Mouse (Mus musculus): Measurements from ENCODE around the gene Mfsd5. TPM values are rescaled to one million over a fixed set of nuclear protein-coding genes. Genes with fewer than 3 reads are reported as not detected.

The Mfsd5 gene
- polyA plus RNA-seq, 1 experiment from 2014 or later = 72.7 TPM

- no peaks in the 10 kb centered on the region for H3K9me3 ChIP-seq (ENCODE audit: low read length)
- TF ChIP-seq CTCF (IDR thresholded peaks at IDR 0.05) (no peak), EP300 (IDR thresholded peaks at IDR 0.05) (no peak)
- peak overlapping the region; percentile 72 for H3K4me2 ChIP-seq (replicated peaks; ENCODE audit: low read depth, low read length)
- H3K4me3 ChIP-seq (ENCODE audit: low read depth, low read length) = peak overlapping the region; percentile 67; the same call in 1 of the 2 replicates
- H3K27ac ChIP-seq (ENCODE audit: low read length) = peak overlapping the region; percentile 99
- no peaks in the 10 kb centered on the region for H3K27me3 ChIP-seq (replicated peaks; ENCODE audit: insufficient read depth, low read length)
- 44% methylated on average over 12 of the region's 12 CpGs for WGBS
- peaks cover 31% of the 10 kb centered on the region for H3K4me1 ChIP-seq (ENCODE audit: insufficient read depth, low read depth, low read length)
- ATAC-seq (no peak), DNase-seq (ENCODE audit: low spot score) (no peak)
- H3K36me3 ChIP-seq (ENCODE audit: insufficient read depth, low read length) = peaks cover 15% of the 10 kb centered on the region; the same call in 1 of the 2 replicates
- 0 out of 2 replicates have a peak overlapping the region, but pooled peaks have one; percentile 9 for H3K9ac ChIP-seq (replicated peaks; ENCODE audit: low read depth)
These were observed 36.6 kb upstream of the Mfsd5 start for GRCm38 (mm10) chr15:102242404-102243228.

- H3K36me3 ChIP-seq (ENCODE audit: insufficient read depth, low read length) = peaks cover 13% of the 10 kb centered on the region; the same call in 1 of the 2 replicates
- H3K4me2 ChIP-seq (replicated peaks; ENCODE audit: low read depth, low read length) = peak overlapping the region; percentile 72
- 8% methylated on average over 21 of the region's 22 CpGs for WGBS
- TF ChIP-seq CTCF (IDR thresholded peaks at IDR 0.05) (peak; percentile 25), EP300 (IDR thresholded peaks at IDR 0.05) (peak; percentile 81)
- H3K9ac ChIP-seq (replicated peaks; ENCODE audit: low read depth) = peak overlapping the region; percentile 70
- peaks cover 33% of the 10 kb centered on the region for H3K4me1 ChIP-seq (ENCODE audit: insufficient read depth, low read depth, low read length)
- peak overlapping the region; percentile 67 for H3K4me3 ChIP-seq (ENCODE audit: low read depth, low read length)
- peak overlapping the region; percentile 99 for H3K27ac ChIP-seq (ENCODE audit: low read length)
- H3K27me3 ChIP-seq (replicated peaks; ENCODE audit: insufficient read depth, low read length) = no peaks in the 10 kb centered on the region
- DNase-seq (ENCODE audit: low spot score) (peak; percentile 92), ATAC-seq (peak; percentile 34)
- H3K9me3 ChIP-seq (ENCODE audit: low read length) = no peaks in the 10 kb centered on the region
These were observed 35.7 kb upstream of the Mfsd5 start for GRCm38 (mm10) chr15:102243229-102244190.

DNA sequence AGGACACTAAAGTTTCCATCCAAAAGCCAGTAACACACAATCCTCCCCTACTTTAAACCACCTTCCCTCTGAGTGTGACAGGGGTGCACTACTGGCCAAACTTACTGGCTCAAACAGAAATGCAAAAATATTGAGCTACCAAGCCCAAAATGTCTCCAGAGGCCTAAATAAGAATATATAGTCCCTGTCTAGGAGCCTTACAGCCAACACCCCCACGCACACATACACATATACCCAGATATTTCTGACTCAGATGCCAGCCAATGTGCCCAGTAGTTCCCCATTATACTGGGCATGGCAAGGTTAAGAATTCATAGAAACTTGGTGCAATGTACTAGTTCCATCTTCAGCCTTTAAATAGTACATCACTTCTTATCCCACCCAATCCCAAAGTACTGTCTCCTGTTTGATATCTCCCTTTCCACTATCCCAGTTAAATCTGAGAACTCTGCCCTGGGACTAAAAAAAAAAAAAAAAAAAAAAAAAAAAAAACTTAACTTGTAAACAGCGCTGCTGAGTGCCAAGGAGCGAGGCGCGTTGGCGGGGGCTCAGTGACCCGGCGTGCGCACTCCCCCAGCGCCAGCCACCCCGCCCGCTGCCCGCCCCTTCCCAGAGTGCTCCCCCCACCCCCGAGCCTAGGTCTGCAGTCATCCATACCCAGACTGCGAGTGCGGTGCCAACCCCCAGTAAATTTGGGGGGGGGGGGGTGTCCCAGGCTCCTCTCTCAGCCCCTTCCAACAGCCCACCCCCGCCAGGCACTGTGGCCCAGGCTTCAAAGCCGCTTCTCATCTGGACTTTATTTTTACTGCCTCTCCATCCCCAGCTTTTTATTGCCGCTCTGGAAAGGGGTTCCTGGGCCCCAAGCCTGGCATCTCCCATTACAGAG, 34.7 kb upstream of the Mfsd5 start:
- DNase-seq (ENCODE audit: low spot score) (no peak), ATAC-seq (no peak)
- Histone ChIP-seq H3K4me2 (replicated peaks; ENCODE audit: low read depth, low read length) (peak overlapping the region; percentile 72), H3K9me3 (ENCODE audit: low read length) (no peaks in the 10 kb centered on the region), H3K4me3 (ENCODE audit: low read depth, low read length) (peak overlapping the region; percentile 67), H3K27ac (ENCODE audit: low read length) (peak overlapping the region; percentile 99), H3K27me3 (replicated peaks; ENCODE audit: insufficient read depth, low read length) (no peaks in the 10 kb centered on the region), H3K4me1 (ENCODE audit: insufficient read depth, low read depth, low read length) (peaks cover 37% of the 10 kb centered on the region), H3K9ac (replicated peaks; ENCODE audit: low read depth) (peak overlapping the region; percentile 70), H3K36me3 (ENCODE audit: insufficient read depth, low read length) (peaks cover 6% of the 10 kb centered on the region; the same call in 1 of the 2 replicates)
- WGBS = 8% methylated on average over 19 of the region's 19 CpGs
- TF ChIP-seq EP300 (IDR thresholded peaks at IDR 0.05) (no peak), CTCF (IDR thresholded peaks at IDR 0.05) (no peak)

GRCm38 (mm10) chr15:102245461-102245881, 33.8 kb upstream of the Mfsd5 start:
- no peaks in the 10 kb centered on the region for H3K27me3 ChIP-seq (replicated peaks; ENCODE audit: insufficient read depth, low read length)
- 1% methylated on average over 14 of the region's 14 CpGs for WGBS
- peak overlapping the region; percentile 99 for H3K27ac ChIP-seq (ENCODE audit: low read length)
- TF ChIP-seq EP300 (IDR thresholded peaks at IDR 0.05) (no peak), CTCF (IDR thresholded peaks at IDR 0.05) (no peak)
- H3K4me3 ChIP-seq (ENCODE audit: low read depth, low read length) = peak overlapping the region; percentile 67
- peak overlapping the region; percentile 70 for H3K9ac ChIP-seq (replicated peaks; ENCODE audit: low read depth)
- H3K4me1 ChIP-seq (ENCODE audit: insufficient read depth, low read depth, low read length) = peaks cover 37% of the 10 kb centered on the region
- peak overlapping the region; percentile 72 for H3K4me2 ChIP-seq (replicated peaks; ENCODE audit: low read depth, low read length)
- no peaks in the 10 kb centered on the region for H3K9me3 ChIP-seq (ENCODE audit: low read length)
- ATAC-seq = no peak
- DNase-seq (ENCODE audit: low spot score) = peak; percentile 37
- no peaks in the 10 kb centered on the region for H3K36me3 ChIP-seq (ENCODE audit: insufficient read depth, low read length)

DNA sequence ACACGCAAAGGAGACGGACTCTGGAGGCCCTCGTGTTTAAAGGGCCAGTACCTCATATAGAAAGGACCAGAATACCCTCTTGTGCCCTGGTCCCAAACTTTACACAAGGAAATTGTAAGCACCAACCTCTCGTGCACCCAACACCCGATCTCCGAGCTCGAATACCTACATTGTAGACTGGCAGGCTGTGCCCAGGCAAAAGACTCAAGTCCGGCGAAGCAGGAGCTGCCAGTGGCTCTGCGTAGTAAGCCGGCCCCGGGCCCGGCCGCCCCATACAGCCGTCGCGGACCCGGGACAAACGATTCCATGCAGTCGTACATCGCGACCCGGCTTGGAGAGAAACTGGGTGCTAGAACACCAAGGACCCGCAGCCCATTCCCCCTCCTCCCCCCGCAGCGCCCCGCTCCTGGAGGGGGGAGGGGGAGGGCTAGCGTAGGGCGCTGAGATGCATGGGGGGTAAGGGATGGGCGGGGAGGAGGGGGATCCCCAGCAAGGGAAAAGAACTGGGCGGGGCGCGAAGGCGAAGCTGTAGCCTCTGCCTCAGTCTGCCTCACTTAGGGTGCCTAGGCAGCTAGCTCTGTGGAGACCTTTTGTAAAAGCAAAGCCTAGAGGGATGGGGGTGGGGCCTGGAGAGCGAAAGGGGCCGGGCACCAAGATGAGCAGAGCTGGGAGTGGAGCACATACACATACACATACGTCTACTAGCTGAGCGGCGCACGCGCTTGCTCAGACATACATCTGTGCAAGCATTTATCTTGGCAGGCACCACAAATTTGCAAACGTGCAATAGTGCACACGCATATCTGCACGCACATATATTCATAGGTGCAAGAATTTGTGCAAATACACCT, 33.1 kb upstream of the Mfsd5 start:
- Histone ChIP-seq H3K4me1 (ENCODE audit: insufficient read depth, low read depth, low read length) (peaks cover 37% of the 10 kb centered on the region), H3K27me3 (replicated peaks; ENCODE audit: insufficient read depth, low read length) (no peaks in the 10 kb centered on the region), H3K9me3 (ENCODE audit: low read length) (no peaks in the 10 kb centered on the region), H3K27ac (ENCODE audit: low read length) (peak overlapping the region; percentile 99), H3K9ac (replicated peaks; ENCODE audit: low read depth) (peak overlapping the region; percentile 70), H3K4me3 (ENCODE audit: low read depth, low read length) (peak overlapping the region; percentile 67), H3K4me2 (replicated peaks; ENCODE audit: low read depth, low read length) (peak overlapping the region; percentile 72), H3K36me3 (ENCODE audit: insufficient read depth, low read length) (no peaks in the 10 kb centered on the region; the same call in 1 of the 2 replicates)
- DNase-seq (ENCODE audit: low spot score) = peak; percentile 92
- ATAC-seq = peak; percentile 56
- TF ChIP-seq CTCF (IDR thresholded peaks at IDR 0.05) (no peak), EP300 (IDR thresholded peaks at IDR 0.05) (peak; percentile 13; the same call in 1 of the 2 replicates)
- under 1% methylated on average over 38 of the region's 44 CpGs for WGBS
